Mouse (Mus musculus) cerebellum, adult 2 months (tissue): ENCODE measurements around the gene Adora2a. TPM values are rescaled to one million over a fixed set of nuclear protein-coding genes. Genes with fewer than 3 reads are reported as not detected.

Experiments used
- DNase-seq, 2 experiments: peaks; one replicate each; pipeline ENCODE4 v3.0.0; 2021
- H3K27ac ChIP-seq: fragments of 200-500 bp; 2 replicates; pipeline ENCODE4 v1.5.1; 2012; ENCODE audit warnings: low read length, control low read depth, inconsistent platforms; ENCODE audit not compliant: insufficient read depth
- H3K27me3 ChIP-seq: fragments of 200-500 bp; 2 replicates; pipeline ENCODE4 v1.6.1; 2012; ENCODE audit warnings: inconsistent platforms, mild to moderate bottlenecking, low read length, moderate library complexity; ENCODE audit not compliant: control insufficient read depth, insufficient read depth
- H3K4me1 ChIP-seq: fragments of 200-500 bp; 2 replicates; pipeline ENCODE4 v1.6.1; 2011; ENCODE audit warnings: low read length; ENCODE audit not compliant: control insufficient read depth, insufficient read depth
- H3K4me3 ChIP-seq: fragments of 200-500 bp; replicated peaks from 2 replicates; pipeline ENCODE3; 2011; ENCODE audit warnings: mild to moderate bottlenecking, low read depth, low read length, control low read depth; ENCODE audit not compliant: insufficient read depth
- CTCF ChIP-seq: fragments of 200-500 bp; IDR thresholded peaks from 2 replicates; pipeline ENCODE4 v1.5.1; 2011; ENCODE audit warnings: low read depth, mild to moderate bottlenecking, control low read depth, low read length, moderate library complexity, borderline replicate concordance; ENCODE audit not compliant: insufficient read depth
- POLR2A ChIP-seq: fragments of 200-500 bp; IDR thresholded peaks from 2 replicates; pipeline ENCODE4 v1.6.1; 2011; ENCODE audit warnings: low read length, control low read depth, borderline replicate concordance; ENCODE audit not compliant: insufficient read depth
- WGBS: fragments of 180-500 bp; shearing (Covaris S2); methylation state at CpG from one replicate; pipeline ENCODE4 v1.1.7; 2018; 5-methylcytosine and 5-hydroxymethylcytosine counted together
- polyA plus RNA-seq: library from polyadenylated mRNA; depleted of rRNA; stranded (reverse); fragments of >200 nt; gene quantifications from 2 replicates; pipeline ENCODE4 v1.2.3, GENCODE M21; 2012

The Adora2a gene
- polyA plus RNA-seq, 1 experiment = 2.5 TPM

- no peak for DNase-seq
- no peaks in the 10 kb centered on the region for H3K27me3 ChIP-seq
- H3K4me3 ChIP-seq = no peak overlapping the region
- WGBS = 96% methylated on average over 4 of the region's 4 CpGs
- H3K27ac ChIP-seq = no peak overlapping the region
- peaks cover 37% of the 10 kb centered on the region for H3K4me1 ChIP-seq
- TF ChIP-seq CTCF (no peak), POLR2A (no peak)
Observed at GRCm38 (mm10) chr10:75301937-75302336, 14.7 kb upstream of the Adora2a start.

DNA sequence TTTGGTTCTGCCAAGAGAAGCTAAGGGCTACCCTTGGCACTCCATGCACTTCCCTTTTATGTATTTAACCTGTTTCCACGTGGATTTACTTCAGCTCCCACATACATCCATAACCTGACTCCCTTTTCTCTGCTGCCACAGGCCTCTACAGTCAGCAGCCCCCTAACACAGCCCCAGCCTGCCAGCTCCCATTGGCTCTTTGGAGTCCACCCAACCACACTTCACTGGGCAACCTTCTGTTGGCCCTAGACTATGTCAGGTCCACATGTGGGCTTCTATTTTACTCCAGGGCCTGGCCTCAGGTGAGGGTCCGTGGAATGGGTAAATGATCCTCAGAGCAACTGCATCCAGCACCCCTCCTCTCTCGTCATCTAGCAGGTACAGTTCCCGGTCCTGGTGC lies 14.1 kb upstream of the Adora2a start:
- TF ChIP-seq POLR2A (no peak), CTCF (no peak)
- DNase-seq = no peak
- Histone ChIP-seq H3K4me1 (peaks cover 37% of the 10 kb centered on the region), H3K27me3 (no peaks in the 10 kb centered on the region), H3K27ac (no peak overlapping the region), H3K4me3 (no peak overlapping the region)
- 62% methylated on average over 4 of the region's 4 CpGs for whole genome bisulfite sequencing

DNA sequence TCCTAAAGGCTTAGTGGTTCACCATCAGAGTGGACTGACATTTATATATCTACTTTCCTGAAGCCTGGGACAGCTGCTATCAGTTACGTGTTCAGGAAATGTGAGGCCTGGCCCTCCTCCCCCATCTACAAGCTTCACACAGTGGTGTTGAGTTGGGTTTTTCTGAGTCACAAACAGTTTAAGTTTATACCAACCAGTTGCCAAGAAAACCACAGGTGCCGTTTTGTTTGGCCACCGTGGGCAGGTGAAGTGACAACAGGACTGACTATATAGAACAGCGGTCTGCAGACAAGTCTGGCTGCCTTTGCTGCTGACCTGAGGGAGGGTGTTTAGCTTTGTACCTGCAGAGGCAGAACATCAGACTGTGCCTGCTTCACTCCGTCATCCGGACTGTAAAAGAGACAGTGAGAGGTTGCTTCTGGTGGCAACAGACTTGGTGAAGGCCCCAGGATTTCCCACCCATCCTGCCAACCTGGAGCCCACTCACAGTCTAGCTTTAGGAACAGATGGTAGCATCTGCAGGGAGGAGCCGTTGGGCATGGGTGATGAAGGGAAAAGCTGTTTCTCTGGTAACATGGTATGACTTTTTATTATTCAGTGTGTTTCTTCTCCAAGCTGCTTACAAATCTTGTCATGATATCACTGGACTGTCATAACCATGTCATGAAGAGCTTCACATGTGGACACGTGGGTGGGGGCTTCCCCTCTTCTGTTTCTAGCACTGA lies 13.2 kb upstream of the Adora2a start:
- TF ChIP-seq POLR2A (no peak), CTCF (no peak)
- WGBS = 24% methylated on average over 8 of the region's 8 CpGs
- Histone ChIP-seq H3K4me3 (no peak overlapping the region), H3K27me3 (no peaks in the 10 kb centered on the region), H3K4me1 (peaks cover 37% of the 10 kb centered on the region), H3K27ac (peak overlapping the region; percentile 34; the same call in 1 of the 2 replicates)
- peak; percentile 58 to 70 for DNase-seq

- no peak for DNase-seq
- peaks cover 37% of the 10 kb centered on the region for H3K4me1 ChIP-seq
- H3K27ac ChIP-seq = peak overlapping the region; percentile 49
- 35% methylated on average over 5 of the region's 5 CpGs for WGBS
- H3K4me3 ChIP-seq = no peak overlapping the region
- TF ChIP-seq CTCF (no peak), POLR2A (no peak)
- no peaks in the 10 kb centered on the region for H3K27me3 ChIP-seq
Observed at GRCm38 (mm10) chr10:75304049-75304405, 12.7 kb upstream of the Adora2a start.

DNA sequence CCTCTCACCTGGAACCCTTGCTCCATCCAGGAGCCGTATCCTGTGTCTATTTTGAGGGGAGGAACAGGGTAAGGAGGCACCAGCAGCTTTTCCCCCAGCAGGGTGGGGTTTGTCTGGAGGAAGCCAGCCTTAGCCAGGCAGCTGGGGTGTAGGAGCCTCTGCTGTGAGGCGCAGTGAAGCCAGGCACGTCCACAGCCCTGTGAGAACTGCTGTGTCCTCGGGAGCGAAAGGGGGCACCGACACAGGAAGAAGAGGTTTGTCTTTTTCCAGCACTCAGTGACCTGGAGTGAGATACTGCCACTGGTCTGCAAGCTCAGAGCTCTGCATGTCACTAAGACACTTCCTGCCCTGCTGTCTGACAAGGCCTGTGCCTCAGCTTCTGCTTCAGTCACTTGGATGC lies 12.3 kb upstream of the Adora2a start:
- Histone ChIP-seq H3K27ac (peak overlapping the region; percentile 49), H3K27me3 (no peaks in the 10 kb centered on the region), H3K4me1 (peaks cover 35% of the 10 kb centered on the region), H3K4me3 (no peak overlapping the region)
- no peak for TF ChIP-seq CTCF
- TF ChIP-seq POLR2A = no peak
- 11% methylated on average over 6 of the region's 6 CpGs for WGBS
- DNase-seq = peak; percentile 41 to 51

DNA sequence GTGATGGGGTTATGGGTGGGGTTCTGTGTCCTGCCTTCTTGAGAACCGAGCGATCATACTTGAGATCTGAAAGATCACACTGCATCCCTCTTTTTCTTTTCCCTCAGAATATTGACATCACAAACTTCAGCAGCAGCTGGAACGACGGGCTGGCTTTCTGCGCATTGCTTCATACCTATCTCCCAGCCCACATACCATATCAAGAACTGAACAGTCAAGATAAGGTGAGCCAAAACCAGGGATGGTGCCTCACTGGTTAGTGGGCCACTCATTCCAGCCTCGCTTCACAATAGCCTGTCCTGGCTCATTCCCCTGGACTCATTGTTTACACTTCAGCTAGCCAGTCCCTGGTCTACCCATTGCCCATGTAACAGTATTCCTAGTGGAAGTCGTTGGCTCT lies 9.5 kb upstream of the Adora2a start:
- H3K4me1 ChIP-seq = peaks cover 20% of the 10 kb centered on the region
- H3K27ac ChIP-seq = no peak overlapping the region
- no peak for DNase-seq
- TF ChIP-seq POLR2A = no peak
- TF ChIP-seq CTCF = no peak
- no peaks in the 10 kb centered on the region for H3K27me3 ChIP-seq
- 95% methylated on average over 7 of the region's 7 CpGs for WGBS
- no peak overlapping the region for H3K4me3 ChIP-seq

DNA sequence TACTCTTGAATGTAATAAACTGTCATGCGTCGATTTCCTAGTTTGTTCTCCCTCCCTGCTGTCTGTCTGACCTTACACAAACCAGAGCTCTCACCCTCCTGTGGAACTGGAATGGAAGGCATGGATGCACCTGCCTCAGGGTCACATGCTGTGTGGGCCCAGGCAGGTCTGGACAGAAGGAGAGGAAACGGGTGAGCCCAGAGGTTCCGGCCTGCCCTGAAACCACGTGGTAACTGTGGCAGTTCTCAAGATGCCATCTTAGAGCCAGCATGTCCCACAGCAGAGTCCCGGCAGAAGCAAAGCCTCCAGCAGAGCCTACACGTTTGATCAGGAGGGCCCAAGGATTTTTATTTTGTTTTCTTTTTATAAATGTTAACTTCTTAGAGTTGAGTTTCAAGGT lies 4.3 kb upstream of the Adora2a start:
- Histone ChIP-seq H3K27ac (no peak overlapping the region), H3K27me3 (no peaks in the 10 kb centered on the region; the same call in 1 of the 2 replicates), H3K4me1 (0 out of 2 replicates have a peak, but pooled peaks cover 3% of the 10 kb centered on the region), H3K4me3 (no peak overlapping the region)
- DNase-seq = no peak
- WGBS = 62% methylated on average over 7 of the region's 7 CpGs
- TF ChIP-seq POLR2A = no peak
- TF ChIP-seq CTCF = no peak
